Mouse (Mus musculus) inflammation-experienced regulatory T-cells, adult 6 months (primary cell): ENCODE results near the gene Praf2. TPM values are rescaled to one million over a fixed set of nuclear protein-coding genes. Genes with fewer than 3 reads are reported as not detected.

ENCODE experiments used
- polyA plus RNA-seq, 3 experiments: library from polyadenylated mRNA; unstranded; fragments of 100-300 nt; shearing (Covaris generic); gene quantifications; one replicate each; pipeline ENCODE4 v1.2.1; 2017

Gene Praf2
- polyA plus RNA-seq, 3 experiments from 2014 or later: 33.2 to 42.0 (median 41.3) TPM

Other genes starting within 250 kb of the Praf2 start
- 10 to 100 TPM; 17.9 to 43.3 (median 29.6) TPM for gene Foxp3, start 154.8 kb upstream of the Praf2 start, polyA plus RNA-seq
- 1 to 10 TPM; 3.8 to 6.3 (median 5.2) TPM for gene Ppp1r3f, start 154.2 kb upstream of the Praf2 start, polyA plus RNA-seq
- gene Ccdc22, start 122.9 kb upstream of the Praf2 start, polyA plus RNA-seq: 10 to 100 TPM in 1 of 3 experiments, 1 to 10 TPM in 2; 6.3 to 12.1 (median 8.4) TPM
- not detected for gene Cacna1f, start 121.4 kb upstream of the Praf2 start, polyA plus RNA-seq
- gene Syp, start 90.0 kb upstream of the Praf2 start, polyA plus RNA-seq: 1 to 10 TPM; 1.8 to 7.0 (median 7.0) TPM
- 1 to 10 TPM; 4.6 to 8.3 (median 7.4) TPM for gene Prickle3, start 71.2 kb upstream of the Praf2 start, polyA plus RNA-seq
- gene Plp2, start 57.0 kb upstream of the Praf2 start, polyA plus RNA-seq: 100 to 1,000 TPM; 140 to 192 (median 157) TPM
- gene Magix, start 47.2 kb upstream of the Praf2 start, polyA plus RNA-seq: not detected
- gene Gpkow, start 31.3 kb upstream of the Praf2 start, polyA plus RNA-seq: 10 to 100 TPM; 48.0 to 54.7 (median 52.7) TPM
- gene Wdr45, start 14.1 kb upstream of the Praf2 start, polyA plus RNA-seq: 10 to 100 TPM; 39.0 to 53.6 (median 47.3) TPM
- not detected for gene Gm45208, start 6.2 kb upstream of the Praf2 start, polyA plus RNA-seq
- gene Ccdc120, start 22.5 kb downstream of the Praf2 start, polyA plus RNA-seq: under 1 TPM in 1 of 3 experiments, not detected in 2; 0.59 TPM
- 10 to 100 TPM; 12.6 to 15.0 (median 12.9) TPM for gene Tfe3, start 34.1 kb downstream of the Praf2 start, polyA plus RNA-seq
- gene Gripap1, start 61.3 kb downstream of the Praf2 start, polyA plus RNA-seq: 10 to 100 TPM; 46.3 to 91.0 (median 68.7) TPM
- 1 to 10 TPM in 1 of 3 experiments, under 1 TPM in 2; 0.43 to 1.1 (median 0.50) TPM for gene Kcnd1, start 93.8 kb downstream of the Praf2 start, polyA plus RNA-seq
- gene Otud5, start 112.9 kb downstream of the Praf2 start, polyA plus RNA-seq: 10 to 100 TPM; 18.2 to 34.2 (median 24.7) TPM
- gene Pim2, start 149.8 kb downstream of the Praf2 start, polyA plus RNA-seq: 10 to 100 TPM; 29.8 to 42.0 (median 39.9) TPM
- 10 to 100 TPM; 18.6 to 23.6 (median 18.7) TPM for gene Slc35a2, start 155.6 kb downstream of the Praf2 start, polyA plus RNA-seq
- gene Pqbp1, start 170.8 kb downstream of the Praf2 start, polyA plus RNA-seq: 100 to 1,000 TPM in 1 of 3 experiments, 10 to 100 TPM in 2; 91.7 to 116 (median 99.0) TPM
- 100 to 1,000 TPM; 116 to 127 (median 123) TPM for gene Timm17b, start 170.9 kb downstream of the Praf2 start, polyA plus RNA-seq
- not detected for gene Gm10491, start 179.4 kb downstream of the Praf2 start, polyA plus RNA-seq
- gene Gm10490, start 181.1 kb downstream of the Praf2 start, polyA plus RNA-seq: not detected
- not detected for gene Pcsk1n, start 191.4 kb downstream of the Praf2 start, polyA plus RNA-seq
- not detected for gene Eras, start 200.2 kb downstream of the Praf2 start, polyA plus RNA-seq
- 10 to 100 TPM in 1 of 3 experiments, 1 to 10 TPM in 2; 6.2 to 12.7 (median 9.4) TPM for gene Hdac6, start 219.4 kb downstream of the Praf2 start, polyA plus RNA-seq
- gene Gata1, start 249.6 kb downstream of the Praf2 start, polyA plus RNA-seq: 10 to 100 TPM in 2 of 3 experiments, not detected in 1; 25.6 to 27.7 TPM